Mouse (Mus musculus): Measurements from ENCODE around the gene Scn8a.
"Not testable (repeated sequence)": the region's sequence is repeated elsewhere in the genome, so short reads cannot be mapped to it uniquely, and the experiment has no call there.

The Scn8a gene

GRCm38 (mm10) chr15:100869558-100869957 is at the start of gene Scn8a:
TSS of gene Scn8a (plus strand) at chr15:100869858.
- peak; percentile 66 for DNase-seq

- no peak for DNase-seq
Measured at GRCm38 (mm10) chr15:100821824-100822223, 47.8 kb upstream of the Scn8a start.

DNA sequence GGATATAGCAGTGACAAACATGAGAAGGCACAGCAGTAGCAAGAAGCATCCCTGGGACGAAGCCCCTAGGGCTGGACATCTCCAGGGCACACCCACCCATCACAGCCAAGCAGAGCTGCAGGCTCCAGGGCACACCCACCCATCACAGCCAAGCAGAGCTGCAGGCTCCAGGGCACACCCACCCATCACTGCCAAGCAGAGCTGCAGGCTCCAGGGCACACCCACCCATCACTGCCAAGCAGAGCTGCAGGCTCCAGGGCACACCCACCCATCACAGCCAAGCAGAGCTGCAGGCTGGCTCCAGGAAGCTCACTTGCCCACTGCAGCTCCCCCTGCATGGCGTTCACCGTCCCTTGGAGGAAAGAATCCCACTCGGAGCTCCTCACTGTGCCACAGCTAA is 47.3 kb upstream of the Scn8a start:
- DNase-seq, result not testable (repeated sequence)

DNA sequence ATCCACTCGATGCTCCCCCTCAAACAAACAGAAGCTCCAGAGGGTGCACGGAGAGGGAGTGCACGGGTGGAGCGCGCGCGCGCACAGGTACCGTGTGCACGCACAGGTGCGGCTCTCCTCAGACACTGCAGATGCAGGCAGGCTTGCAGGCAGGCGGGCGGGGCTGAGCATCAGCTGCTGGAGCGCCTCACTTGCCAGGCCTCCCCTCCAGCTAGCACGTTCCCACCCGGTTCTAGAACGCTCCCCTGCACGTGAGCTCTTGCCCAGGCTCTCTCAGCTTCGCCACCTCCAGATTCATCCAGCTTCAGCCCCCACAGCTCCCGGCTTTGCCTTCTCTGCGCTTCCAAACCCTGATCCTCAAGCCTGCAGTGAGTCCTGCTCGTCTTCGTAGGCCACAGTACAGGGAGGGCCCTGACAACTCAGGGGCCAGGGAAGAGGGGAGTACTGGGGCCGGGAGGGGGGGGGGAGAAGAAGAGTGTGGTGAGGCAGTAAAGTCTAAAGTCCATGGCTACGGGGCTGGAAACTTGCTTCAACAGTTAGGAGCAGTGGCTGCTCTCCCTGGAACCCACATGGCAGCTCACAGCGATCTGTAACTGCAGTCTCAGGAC is 44.3 kb upstream of the Scn8a start:
- no peak for DNase-seq

GRCm38 (mm10) chr15:100826076-100826475 is 43.6 kb upstream of the Scn8a start:
- DNase-seq, result no peak

GRCm38 (mm10) chr15:100829775-100830174 is 39.9 kb upstream of the Scn8a start:
- no peak for DNase-seq

DNA sequence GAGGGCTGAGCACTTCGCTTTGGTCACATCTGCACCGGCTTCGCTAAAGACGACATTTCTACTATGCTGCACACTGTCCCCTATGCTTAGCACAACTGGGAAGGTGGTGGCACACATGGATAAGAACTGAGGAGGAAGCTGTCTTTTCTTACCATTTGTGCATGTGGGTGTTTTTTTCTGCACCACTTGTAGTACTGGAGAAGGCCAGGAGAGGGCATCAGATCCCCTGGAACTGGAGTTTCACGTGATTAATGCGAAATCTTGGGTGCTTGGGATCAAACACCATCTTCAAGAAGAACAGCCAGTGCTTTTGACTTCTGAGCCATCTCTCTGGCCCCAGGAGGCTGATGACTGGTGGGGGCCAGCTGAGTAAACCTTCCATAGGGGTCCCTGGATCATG is 39.0 kb upstream of the Scn8a start:
- no peak for DNase-seq

DNA sequence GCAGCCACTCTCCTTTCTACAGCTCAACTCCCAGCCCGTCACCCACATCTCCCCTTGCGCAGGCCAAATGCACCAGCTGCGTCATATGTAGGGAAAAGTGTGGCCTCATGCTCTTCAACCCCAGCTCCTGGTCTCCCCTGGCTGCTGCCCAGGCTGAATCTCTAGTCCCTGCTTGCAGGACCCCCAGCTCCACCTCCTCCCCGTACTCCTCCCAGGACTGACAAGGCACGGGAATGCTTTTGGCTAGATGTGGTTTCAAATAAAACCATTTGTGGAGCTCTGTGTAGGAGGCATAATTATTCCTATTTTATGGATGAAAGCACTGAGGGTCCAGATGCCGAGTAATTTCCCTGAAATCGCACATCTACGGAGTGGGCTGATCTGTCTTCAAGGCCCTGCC is 37.5 kb upstream of the Scn8a start:
- DNase-seq, result no peak

- DNase-seq, result no peak
Measured at GRCm38 (mm10) chr15:100832784-100833183, 36.9 kb upstream of the Scn8a start.

DNA sequence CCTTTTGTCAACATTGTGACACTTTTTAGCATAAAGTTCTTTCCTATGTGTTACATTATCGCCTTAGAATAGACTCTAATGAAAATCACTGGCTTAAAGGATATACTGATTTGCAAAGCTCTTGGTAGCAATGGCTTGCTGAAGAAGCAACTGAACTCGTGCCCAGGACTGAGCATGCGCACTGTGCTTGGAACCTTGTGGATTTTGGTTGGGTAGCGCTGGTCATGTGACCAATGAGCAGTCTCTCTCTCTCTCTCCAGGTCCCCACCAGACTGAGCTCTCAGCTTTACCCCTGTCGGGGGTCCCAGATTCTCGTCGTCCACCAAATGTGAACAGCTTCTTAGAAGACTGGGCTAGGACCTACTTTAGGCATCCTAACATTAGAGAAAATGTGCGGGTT is 32.9 kb upstream of the Scn8a start:
- no peak for DNase-seq

- DNase-seq, result peak; percentile 85
Measured at GRCm38 (mm10) chr15:100838607-100839207, 31.0 kb upstream of the Scn8a start.

GRCm38 (mm10) chr15:100844336-100844735 is 25.3 kb upstream of the Scn8a start:
- DNase-seq, result no peak

- peak; percentile 42 for DNase-seq
Measured at GRCm38 (mm10) chr15:100845049-100845879, 24.4 kb upstream of the Scn8a start.

- no peak for DNase-seq
Measured at GRCm38 (mm10) chr15:100847193-100847592, 22.5 kb upstream of the Scn8a start.

DNA sequence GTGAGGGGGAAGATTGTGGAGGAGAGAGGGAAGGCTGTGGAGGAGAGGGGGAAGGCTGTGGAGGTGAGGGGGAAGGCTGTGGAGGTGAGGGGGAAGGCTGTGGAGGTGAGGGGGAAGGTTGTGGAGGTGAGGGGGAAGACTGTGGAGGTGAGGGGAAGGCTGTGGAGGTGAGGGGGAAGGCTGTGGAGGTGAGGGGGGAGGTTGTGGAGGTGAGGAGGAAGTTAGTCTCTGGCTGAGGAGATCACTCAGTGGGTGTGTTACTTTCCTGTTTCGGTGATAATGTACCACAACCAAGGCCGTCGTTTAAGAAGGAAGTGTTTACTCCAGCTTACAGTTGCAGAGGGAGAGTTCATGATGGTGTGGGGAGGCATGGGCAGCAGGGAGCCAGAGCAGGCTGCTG is 12.1 kb upstream of the Scn8a start:
- no peak for DNase-seq

DNA sequence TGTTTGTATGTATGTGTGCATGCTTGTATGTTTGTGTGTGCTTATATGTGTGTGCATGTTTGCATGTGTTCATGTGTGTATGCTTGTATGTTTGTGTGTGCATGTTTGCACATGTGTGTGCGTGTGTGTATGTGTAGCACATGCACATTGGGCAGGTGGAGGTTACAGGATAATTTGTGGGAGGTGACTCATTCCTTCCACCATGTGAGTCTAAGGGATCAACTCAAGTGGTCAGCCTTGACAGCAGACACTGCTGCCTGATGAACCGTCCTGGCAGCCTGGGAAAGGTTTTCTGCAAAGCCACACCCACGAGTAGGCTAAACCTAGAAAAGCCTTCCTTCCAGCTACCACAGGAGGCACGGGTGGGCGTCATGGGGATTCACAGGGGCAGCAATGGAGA is 8.8 kb upstream of the Scn8a start:
- no peak for DNase-seq

DNA sequence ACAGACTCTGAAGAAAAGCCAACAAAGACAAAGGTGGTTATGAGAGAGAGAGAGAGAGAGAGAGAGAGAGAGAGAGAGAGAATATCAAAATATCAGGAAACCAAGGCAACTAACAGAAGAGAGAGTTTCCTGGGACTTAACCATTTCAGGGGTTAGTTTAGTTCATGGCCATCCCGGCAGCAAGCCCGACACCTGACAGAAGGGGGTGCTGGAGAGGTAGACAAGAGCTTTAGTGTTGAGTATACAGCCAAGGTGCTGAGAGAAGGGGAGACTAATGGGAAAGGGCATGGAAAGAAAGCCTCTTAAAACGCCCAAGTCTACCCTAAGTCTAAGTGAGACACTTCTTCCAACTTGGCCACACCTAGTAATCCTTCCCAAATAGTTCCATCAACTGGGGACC is 4.1 kb upstream of the Scn8a start:
- DNase-seq, result no peak

- DNase-seq, result peak; percentile 89
Measured at GRCm38 (mm10) chr15:100870001-100870774, 530 bp downstream of the Scn8a start.

GRCm38 (mm10) chr15:100870775-100871106 is 1.1 kb downstream of the Scn8a start:
- peak; percentile 69 for DNase-seq

GRCm38 (mm10) chr15:100871107-100872011 is 1.7 kb downstream of the Scn8a start:
- peak; percentile 66 for DNase-seq

DNA sequence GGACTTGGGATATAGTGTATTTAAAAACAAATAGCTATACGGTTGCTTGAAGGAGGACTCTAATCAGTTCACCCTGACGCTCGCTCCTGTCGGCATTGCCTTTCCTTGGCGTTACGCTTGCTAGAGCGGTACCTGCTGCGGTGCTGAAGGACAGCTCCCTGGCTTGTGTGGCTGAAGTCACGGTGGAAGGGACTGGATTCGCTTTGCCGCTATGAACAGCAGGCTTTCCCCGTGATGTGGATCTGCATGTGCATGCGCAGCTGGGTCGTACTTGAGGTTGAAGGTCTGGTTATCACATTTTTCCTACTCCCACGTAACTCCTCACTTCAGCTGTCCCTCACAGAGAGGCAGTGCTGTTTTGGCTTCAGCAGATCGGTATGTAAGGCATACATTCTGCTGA is 3.5 kb downstream of the Scn8a start:
- peak; percentile 66 for DNase-seq

- DNase-seq, result peak; percentile 13
Measured at GRCm38 (mm10) chr15:100879073-100879472, 9.4 kb downstream of the Scn8a start.
